Mouse (Mus musculus) lung, adult 2 months (tissue): ENCODE results near the gene Xirp1. TPM values are rescaled to one million over a fixed set of nuclear protein-coding genes. Genes with fewer than 3 reads are reported as not detected.

ENCODE experiments used
- DNase-seq: peaks from one replicate; pipeline ENCODE4 v3.0.0; 2022
- H3K4me1 ChIP-seq: fragments of 200-500 bp; 2 replicates; pipeline ENCODE4 v1.6.1; 2011; ENCODE audit warnings: low read length; ENCODE audit not compliant: control insufficient read depth, insufficient read depth
- H3K4me3 ChIP-seq: fragments of 200-500 bp; replicated peaks from 2 replicates; pipeline ENCODE3; 2011; ENCODE audit warnings: low read depth, mild to moderate bottlenecking, control low read depth, low read length; ENCODE audit errors: extremely low read depth
- CTCF ChIP-seq: fragments of 200-500 bp; IDR thresholded peaks from 2 replicates; pipeline ENCODE4 v1.5.1; 2011; ENCODE audit warnings: mild to moderate bottlenecking, low read length, control low read depth; ENCODE audit not compliant: insufficient read depth
- POLR2A ChIP-seq: fragments of 200-500 bp; IDR thresholded peaks from 2 replicates; pipeline ENCODE4 v1.6.1; 2011; ENCODE audit warnings: low read depth, mild to moderate bottlenecking, control low read depth, low read length, borderline replicate concordance; ENCODE audit errors: extremely low read depth
- WGBS: fragments of 180-500 bp; shearing (Covaris S2); methylation state at CpG from one replicate; pipeline ENCODE4 v1.1.7; 2018; 5-methylcytosine and 5-hydroxymethylcytosine counted together
- polyA plus RNA-seq: library from polyadenylated mRNA; depleted of rRNA; stranded (reverse); fragments of >200 nt; gene quantifications from 2 replicates; pipeline ENCODE4 v1.2.3, GENCODE M21; 2012

The Xirp1 gene
- polyA plus RNA-seq, 1 experiment: 2.7 TPM

DNA sequence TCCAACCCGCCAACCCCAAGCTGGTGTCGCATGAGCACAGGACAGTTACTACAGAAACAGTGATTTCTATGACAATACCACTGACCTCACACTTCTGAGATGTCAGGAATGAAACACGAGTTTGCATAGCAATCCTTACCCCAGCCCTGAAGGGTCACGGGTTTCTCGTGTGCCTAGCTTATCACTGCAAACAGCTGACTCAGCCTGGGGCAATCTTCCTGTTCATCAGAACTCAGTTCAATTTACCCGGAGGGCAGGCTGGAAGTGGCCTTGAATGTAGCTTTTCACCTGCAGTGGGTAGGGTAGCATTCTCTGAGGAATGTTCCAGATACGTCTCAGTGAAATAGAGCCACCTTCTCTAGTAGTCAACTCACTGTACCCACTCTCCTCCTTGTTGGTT lies 29.2 kb downstream of the Xirp1 start:
- no peak for TF ChIP-seq CTCF
- TF ChIP-seq POLR2A: no peak
- 56% methylated on average over 7 of the region's 7 CpGs for WGBS
- DNase-seq: no peak
- no peaks in the 10 kb centered on the region for H3K4me1 ChIP-seq
- H3K4me3 ChIP-seq: no peak overlapping the region

DNA sequence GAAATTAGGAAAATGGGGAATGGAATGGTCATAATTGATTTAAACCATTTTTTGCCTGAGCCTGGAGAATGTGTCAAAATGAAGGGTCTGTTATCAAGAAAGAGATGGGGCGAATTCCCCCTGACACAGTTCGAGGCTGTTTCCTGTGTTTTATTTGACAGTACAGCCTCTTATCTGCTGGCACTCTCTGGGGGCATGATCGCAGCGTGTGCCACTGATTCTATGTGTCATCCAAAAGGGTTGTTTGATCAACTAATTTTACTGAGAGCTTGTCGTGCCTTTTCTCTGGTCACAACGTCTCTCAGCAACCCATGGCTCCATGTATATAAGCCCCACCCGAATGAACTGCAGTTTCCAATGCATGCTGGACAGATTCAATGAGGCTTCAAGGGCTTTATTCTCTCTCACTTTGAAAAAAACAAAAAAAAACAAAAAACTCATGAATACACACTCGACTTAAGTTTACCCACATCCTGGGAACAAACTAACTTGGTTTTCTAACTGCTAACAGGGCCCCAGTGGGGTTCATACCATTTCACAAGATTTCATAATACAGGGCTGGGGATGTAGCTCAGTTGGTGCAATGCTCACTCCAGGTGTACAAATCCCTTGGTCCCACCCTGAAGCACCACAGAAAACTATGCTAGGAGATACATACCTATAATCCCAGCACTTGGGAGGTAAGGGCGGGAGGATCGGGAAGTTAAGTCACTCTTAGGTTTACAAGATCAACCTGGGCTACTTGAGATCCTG lies 30.1 kb downstream of the Xirp1 start:
- 63% methylated on average over 10 of the region's 10 CpGs for WGBS

DNA sequence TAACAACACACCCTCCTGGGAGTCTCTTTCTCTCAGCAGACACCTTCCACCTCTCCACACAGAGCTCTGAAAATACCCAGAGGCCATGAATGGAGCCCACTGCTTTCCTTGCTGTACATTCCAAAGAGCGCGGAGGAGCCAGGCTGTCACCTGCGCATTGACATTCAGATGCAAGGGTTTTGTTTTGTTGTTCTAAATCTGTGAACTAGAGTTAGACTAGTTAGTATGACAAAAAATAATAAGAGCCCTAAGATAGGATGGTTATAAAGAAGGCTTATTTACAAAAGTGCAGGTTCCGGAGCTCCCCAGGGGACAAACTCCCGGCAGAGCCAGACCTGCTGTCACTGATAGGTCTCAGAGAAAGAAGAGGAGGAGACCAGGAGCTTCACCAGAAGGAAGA lies 32.1 kb downstream of the Xirp1 start:
- no peak for TF ChIP-seq POLR2A
- Histone ChIP-seq H3K4me3 (no peak overlapping the region), H3K4me1 (no peaks in the 10 kb centered on the region)
- WGBS: 58% methylated on average over 5 of the region's 5 CpGs
- DNase-seq: no peak

More for the DNA sequence above, 30.1 kb downstream of the Xirp1 start:
- TF ChIP-seq POLR2A: no peak
- TF ChIP-seq CTCF: no peak
- DNase-seq: no peak
- H3K4me1 ChIP-seq: no peaks in the 10 kb centered on the region
- no peak overlapping the region for H3K4me3 ChIP-seq

DNA sequence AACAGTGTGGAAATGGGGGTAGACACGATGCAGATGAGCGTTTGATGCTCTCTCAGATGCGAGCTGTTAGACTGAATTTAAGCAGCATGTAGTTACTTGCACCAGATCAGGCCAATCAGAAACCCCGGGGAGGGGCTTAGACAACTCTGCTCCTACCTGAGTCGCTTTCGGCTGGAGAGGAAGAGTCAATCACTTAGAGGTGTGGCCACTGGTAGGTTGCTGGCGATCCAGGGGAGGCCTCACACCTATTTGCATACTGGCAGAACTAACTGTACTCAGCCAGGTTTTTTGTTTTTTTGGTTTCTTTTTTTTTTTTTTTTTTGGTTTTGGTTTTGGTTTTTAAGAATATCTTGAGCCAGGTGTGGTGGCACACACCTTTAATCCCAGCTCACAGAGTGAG lies 35.1 kb downstream of the Xirp1 start:
- peaks cover 2% of the 10 kb centered on the region; the same call in 1 of the 2 replicates for H3K4me1 ChIP-seq
- TF ChIP-seq CTCF (no peak), POLR2A (no peak)
- no peak overlapping the region for H3K4me3 ChIP-seq
- DNase-seq: no peak
- 61% methylated on average over 7 of the region's 7 CpGs for WGBS

DNA sequence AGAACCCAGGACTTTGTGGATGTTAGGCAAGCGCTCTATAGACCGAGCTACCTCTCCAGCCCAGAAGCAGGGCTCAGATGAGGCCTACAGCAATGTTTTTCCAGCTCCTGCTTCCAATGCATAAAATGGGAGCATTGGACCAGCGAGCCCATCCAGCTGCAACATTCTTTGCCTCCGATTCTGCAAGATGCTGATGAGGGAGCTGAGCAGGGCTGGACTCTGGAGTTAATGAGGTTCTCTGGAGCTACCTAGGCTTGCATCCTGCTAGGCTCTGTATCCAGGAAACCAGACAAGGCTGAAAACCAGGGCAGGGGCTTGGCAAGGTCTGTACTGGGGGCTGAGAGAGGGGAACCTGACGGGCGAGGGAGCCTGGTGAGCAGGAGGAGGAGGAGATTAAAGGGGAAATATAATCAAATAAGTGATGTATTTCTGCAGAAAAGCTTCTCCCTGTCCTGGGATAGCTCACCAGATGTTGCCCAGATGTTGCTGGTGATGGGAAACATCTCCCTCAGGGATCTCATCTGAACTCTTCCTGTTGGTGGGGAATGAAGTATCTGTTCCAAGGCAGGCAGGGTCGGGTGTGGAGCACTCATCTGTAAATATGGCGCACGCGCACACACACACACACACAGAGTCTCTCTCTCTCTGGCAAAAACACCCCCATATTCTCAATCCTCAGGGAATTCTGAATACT lies 37.4 kb downstream of the Xirp1 start:
- no peak for DNase-seq
- no peak for TF ChIP-seq CTCF
- TF ChIP-seq POLR2A: no peak
- WGBS: 81% methylated on average over 10 of the region's 10 CpGs
- Histone ChIP-seq H3K4me3 (no peak overlapping the region), H3K4me1 (peaks cover 7% of the 10 kb centered on the region)

DNA sequence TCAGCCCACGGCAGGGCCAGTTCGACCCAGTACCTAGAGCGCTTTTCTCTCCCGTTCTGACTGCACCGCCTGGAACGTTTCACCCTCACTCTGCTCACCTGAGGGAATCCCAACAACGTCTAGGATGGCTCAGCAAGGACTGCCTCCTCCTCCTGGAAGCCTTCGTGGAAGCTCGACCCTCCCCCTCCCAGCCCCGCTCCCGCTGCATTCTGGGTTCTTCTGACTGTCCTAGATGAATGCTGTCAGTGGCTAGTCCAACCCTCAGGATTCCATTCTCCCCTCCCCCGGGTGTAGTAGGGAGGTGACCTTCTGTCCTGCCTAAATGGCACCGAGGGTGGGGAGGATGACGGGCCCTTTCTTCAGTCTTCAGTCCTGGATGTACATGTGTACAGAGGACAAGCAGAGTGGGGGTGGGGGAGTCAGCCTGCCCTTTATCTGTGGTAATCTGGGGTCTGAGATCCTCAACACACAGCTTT lies 38.8 kb downstream of the Xirp1 start, which contains the start of gene Csrnp1:
TSS of gene Csrnp1 (minus strand) at position 123 of the 476 bp plus-strand sequence.
- H3K4me1 ChIP-seq: peaks cover 17% of the 10 kb centered on the region
- TF ChIP-seq POLR2A (no peak), CTCF (no peak)
- no peak for DNase-seq
- H3K4me3 ChIP-seq: peak within 1 kb of the TSS; percentile 99
- 44% methylated on average over 14 of the region's 14 CpGs for WGBS

DNA sequence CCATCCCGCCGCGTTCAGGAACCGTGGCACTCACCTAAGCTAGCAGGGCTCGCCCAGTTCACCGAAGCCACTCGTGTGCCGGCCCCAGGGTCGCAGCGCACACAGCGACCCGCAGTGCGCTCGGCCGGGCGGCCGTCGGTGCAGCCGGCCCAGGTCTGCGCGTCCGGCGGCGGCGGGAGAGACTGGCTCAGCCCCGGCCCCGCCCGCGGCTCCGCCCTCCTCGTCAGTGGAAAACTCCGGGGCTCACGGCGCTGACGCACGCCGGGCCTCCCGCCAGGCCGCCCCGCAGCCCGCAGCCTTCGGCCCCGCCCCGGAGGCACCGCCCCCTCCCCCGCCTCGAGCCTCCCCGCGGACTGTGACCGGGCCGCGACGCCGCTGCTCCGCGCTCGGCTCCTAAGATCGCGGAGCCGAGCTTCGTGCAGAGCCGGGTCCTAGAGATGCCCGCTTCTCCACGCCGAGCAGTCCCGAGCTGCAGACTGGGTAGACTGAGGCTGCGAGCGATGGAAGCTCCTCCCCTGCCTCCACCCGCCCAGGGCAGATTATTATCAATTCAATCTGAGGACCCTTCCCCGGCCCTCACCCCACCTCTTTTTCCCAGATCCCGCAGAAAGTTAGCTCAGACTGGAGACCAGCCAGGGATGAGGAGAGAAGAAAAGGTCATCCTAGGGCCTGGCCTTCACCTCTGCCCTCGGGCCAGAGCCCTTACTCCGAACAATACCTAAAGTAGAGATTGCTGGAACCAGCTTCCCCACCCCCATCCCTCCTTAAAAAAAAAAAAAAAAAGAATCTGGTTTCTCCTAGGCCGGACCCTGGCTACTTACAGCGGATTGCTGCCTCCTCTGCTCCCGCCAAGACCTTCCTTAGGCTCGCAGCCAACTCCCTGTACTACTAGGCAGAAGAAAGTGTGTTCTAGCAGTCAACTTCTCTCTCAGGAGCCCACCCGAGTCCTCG lies 39.5 kb downstream of the Xirp1 start:
- WGBS: 3% methylated on average over 58 of the region's 79 CpGs
- peaks cover 22% of the 10 kb centered on the region for H3K4me1 ChIP-seq
- peak; percentile 95 for TF ChIP-seq POLR2A
- TF ChIP-seq CTCF: no peak
- H3K4me3 ChIP-seq: peak overlapping the region; percentile 99
- DNase-seq: peak; percentile 91

DNA sequence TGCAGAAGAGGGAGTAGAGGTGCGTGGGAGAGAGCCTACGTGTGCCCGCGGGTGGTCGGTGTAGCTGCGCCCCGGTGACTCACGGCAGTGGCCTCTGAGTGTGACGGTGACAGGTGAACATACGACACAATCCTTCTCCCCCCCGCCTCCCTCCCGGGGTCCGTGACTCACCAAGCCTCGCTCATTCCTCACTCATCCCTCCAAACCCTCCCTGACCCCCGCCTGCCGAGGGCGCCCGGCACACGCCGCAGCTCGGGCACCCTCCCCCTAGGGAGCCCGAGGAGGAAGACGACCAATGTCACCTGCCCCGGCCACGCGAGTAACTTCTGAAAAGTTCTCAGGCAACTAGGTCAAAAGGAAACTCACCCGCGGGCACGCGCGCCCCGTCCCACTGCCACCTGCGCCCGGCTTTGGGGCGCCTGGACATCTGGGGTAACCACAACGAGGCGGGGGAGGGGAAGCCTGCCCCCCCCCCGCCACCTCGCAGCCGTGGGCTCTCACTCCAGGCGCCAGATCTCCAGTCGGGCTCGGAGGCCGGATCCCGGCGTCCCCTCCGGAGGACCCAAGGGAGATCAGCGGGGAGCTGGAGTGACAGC lies 40.3 kb downstream of the Xirp1 start:
- H3K4me1 ChIP-seq: peaks cover 29% of the 10 kb centered on the region
- TF ChIP-seq CTCF (no peak), POLR2A (peak; percentile 7; the same call in 1 of the 2 replicates)

DNA sequence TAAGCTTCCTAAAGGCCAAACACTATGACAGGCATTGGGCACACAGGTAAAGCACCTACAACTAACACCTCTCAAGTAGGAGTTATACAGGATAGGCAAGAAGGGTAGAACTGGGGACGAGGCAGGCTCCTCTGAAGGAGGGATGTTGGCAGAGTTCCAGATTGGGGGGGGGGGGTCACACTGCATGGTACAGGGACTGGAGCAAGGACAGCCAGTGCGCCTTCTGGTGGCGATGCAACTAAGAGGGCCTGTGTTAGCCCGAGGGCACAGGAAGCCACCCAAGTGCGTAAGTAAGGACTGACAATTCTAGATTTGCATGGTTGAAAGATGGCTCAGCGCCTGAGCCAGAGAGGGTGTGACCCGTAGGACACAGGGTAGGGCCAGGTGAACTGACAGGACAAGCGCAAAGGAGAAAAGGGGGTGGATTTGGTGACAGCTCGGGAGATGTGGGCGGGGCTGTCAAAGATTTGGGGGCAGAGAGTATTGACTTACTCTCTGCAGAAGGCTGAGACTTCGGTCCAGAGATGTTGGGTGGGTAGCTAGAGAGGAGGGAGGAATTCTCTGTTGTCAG lies 41.1 kb downstream of the Xirp1 start:
- peak overlapping the region; percentile 99 for H3K4me3 ChIP-seq
- under 1% methylated on average over 11 of the region's 11 CpGs for WGBS
- TF ChIP-seq POLR2A: peak; percentile 61; the same call in 1 of the 2 replicates
- TF ChIP-seq CTCF: peak; percentile 55
- peaks cover 36% of the 10 kb centered on the region for H3K4me1 ChIP-seq
- peak; percentile 66 for DNase-seq

More for the DNA sequence above, 40.3 kb downstream of the Xirp1 start:
- WGBS: 1% methylated on average over 47 of the region's 48 CpGs
- peak overlapping the region; percentile 99 for H3K4me3 ChIP-seq
- DNase-seq: peak; percentile 69
